Mouse (Mus musculus) liver, embryonic 11.5 days (tissue): Measurements from ENCODE around the gene Ifna1. TPM values are rescaled to one million over a fixed set of nuclear protein-coding genes. Genes with fewer than 3 reads are reported as not detected.
A peak's percentile ranks its signal among the peaks of the same experiment; 100 is the strongest.

Experiments used
- ATAC-seq: fragments of 200-750 bp; cut with Nextera tagmentation; replicated peaks from 2 replicates; pipeline ENCODE4 v1.8.0; 2017; ENCODE audit warnings: moderate number of reproducible peaks, mild to moderate bottlenecking, moderate TSS enrichment, moderate library complexity; ENCODE audit not compliant: low FRiP score
- DNase-seq: peaks from one replicate; pipeline ENCODE4 v3.0.0-alpha.2; 2017; ENCODE audit warnings: low spot score
- H3K27ac ChIP-seq: fragments of 300-500 bp; sonication (generic); 2 replicates; pipeline ENCODE4 v1.5.1; 2014; ENCODE audit warnings: mild to moderate bottlenecking, low read depth, low read length, control low read depth
- H3K27me3 ChIP-seq: fragments of 300-500 bp; sonication (generic); replicated peaks from 2 replicates; pipeline ENCODE4 v1.6.1; 2014; ENCODE audit warnings: low read length, mixed read lengths; ENCODE audit not compliant: control insufficient read depth, insufficient read depth
- H3K36me3 ChIP-seq: fragments of 300-500 bp; sonication (generic); 2 replicates; pipeline ENCODE4 v1.6.1; 2014; ENCODE audit warnings: mild to moderate bottlenecking, low read length, moderate library complexity, mixed read lengths; ENCODE audit not compliant: control insufficient read depth, insufficient read depth
- H3K4me1 ChIP-seq: fragments of 300-500 bp; sonication (generic); replicated peaks from 2 replicates; pipeline ENCODE4 v1.6.1; 2014; ENCODE audit warnings: low read length, mixed read lengths; ENCODE audit not compliant: control insufficient read depth, insufficient read depth
- H3K4me2 ChIP-seq: fragments of 300-500 bp; sonication (generic); 2 replicates; pipeline ENCODE4 v1.6.1; 2014; ENCODE audit warnings: mild to moderate bottlenecking, control low read depth, moderate library complexity
- H3K4me3 ChIP-seq: fragments of 300-500 bp; sonication (generic); 2 replicates; pipeline ENCODE4 v1.5.1; 2014; ENCODE audit warnings: low read depth, low read length, control low read depth
- H3K9ac ChIP-seq: fragments of 300-500 bp; sonication (generic); 2 replicates; pipeline ENCODE4 v1.6.1; 2014; ENCODE audit warnings: low read depth, low read length, control low read depth
- H3K9me3 ChIP-seq: fragments of 300-500 bp; sonication (generic); 2 replicates; pipeline ENCODE4 v1.6.1; 2016; ENCODE audit warnings: low read length, inconsistent platforms, mixed read lengths; ENCODE audit not compliant: control insufficient read depth
- WGBS: fragments of 180-500 bp; shearing (Covaris S2); extraction: QIAGEN DNeasy Blood & Tissue Kit; methylation state at CpG from one replicate; pipeline ENCODE4 v1.1.7; 2014; 5-methylcytosine and 5-hydroxymethylcytosine counted together
- polyA plus RNA-seq: library from polyadenylated mRNA; unstranded; fragments of >200 nt; fragmentation: Nextera tagmentation; extraction: Ambion mirVana; gene quantifications from 2 replicates; pipeline ENCODE4 v1.2.1, GENCODE M21; 2014

Gene Ifna1
- polyA plus RNA-seq, 1 experiment from 2014 or later: not detected

- H3K27me3 ChIP-seq: no peaks in the 10 kb centered on the region
- no peak overlapping the region for H3K9ac ChIP-seq
- H3K4me3 ChIP-seq: no peak overlapping the region
- no peaks in the 10 kb centered on the region for H3K9me3 ChIP-seq
- H3K4me2 ChIP-seq: peak overlapping the region; percentile 36
- ATAC-seq (no peak), DNase-seq (no peak)
- H3K4me1 ChIP-seq: no peaks in the 10 kb centered on the region
- H3K36me3 ChIP-seq: no peaks in the 10 kb centered on the region
- 20% methylated on average over 6 of the region's 6 CpGs for WGBS
- H3K27ac ChIP-seq: no peak overlapping the region
These were observed 15.2 kb downstream of the Ifna1 start for GRCm38 (mm10) chr4:88865011-88865569.

- Histone ChIP-seq H3K27ac (peak overlapping the region; percentile 55; the same call in 1 of the 2 replicates), H3K4me1 (no peaks in the 10 kb centered on the region), H3K27me3 (no peaks in the 10 kb centered on the region), H3K4me3 (peak overlapping the region; percentile 68), H3K9ac (peak overlapping the region; percentile 68), H3K36me3 (no peaks in the 10 kb centered on the region), H3K4me2 (peak overlapping the region; percentile 94), H3K9me3 (no peaks in the 10 kb centered on the region)
- DNase-seq: peak; percentile 79
- peak; percentile 61 for ATAC-seq
- 2% methylated on average over 8 of the region's 8 CpGs for WGBS
These were observed 17.6 kb downstream of the Ifna1 start for GRCm38 (mm10) chr4:88867366-88867925.

DNA sequence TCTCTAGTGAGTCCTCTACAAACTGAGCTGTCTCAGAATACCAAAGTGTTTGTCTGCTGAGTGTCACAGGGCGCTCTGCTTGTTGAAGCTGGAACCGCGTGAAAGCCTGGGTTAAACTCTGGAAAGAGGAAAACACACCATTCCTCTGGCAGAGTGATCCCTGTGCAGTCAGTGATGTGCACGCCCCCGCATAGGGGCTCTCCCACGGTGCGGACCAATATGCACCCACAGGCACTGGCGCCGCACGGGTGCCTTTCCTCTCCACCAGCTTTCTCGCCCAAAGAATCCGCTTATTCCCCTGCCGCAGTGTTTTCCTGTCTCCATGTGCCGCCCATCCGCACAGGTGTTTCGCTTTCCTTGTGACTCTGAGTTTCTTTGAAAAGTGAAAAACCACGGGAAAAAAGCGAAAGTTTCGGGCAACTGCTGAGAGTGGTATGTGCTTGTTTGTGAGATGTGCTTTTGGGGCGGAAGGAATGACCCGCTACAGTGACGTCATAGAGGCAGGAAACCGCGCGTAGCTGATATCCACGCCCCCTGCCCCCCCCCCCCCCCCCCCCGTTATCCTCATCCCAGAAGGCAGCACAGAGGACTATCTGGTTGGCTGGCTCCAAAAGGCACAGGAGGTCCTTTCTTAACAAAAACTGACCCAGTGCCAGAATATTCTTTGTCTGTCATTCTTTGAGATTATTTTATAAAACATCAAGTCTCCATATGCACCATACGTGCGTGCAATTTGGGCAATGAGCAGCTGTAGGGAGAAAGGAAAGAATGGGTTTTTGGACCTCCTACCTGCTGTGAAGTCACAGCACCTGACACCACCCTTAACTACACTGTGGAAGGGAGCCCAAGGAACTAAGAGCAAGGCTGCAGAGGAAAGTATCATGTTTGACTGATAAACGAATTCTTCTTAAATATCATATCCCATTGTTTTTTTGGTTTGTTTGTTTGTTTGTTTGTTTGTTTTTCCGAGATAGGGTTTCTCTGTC, 18.3 kb downstream of the Ifna1 start:
- 8% methylated on average over 31 of the region's 31 CpGs for WGBS
- peak; percentile 77 for ATAC-seq

GRCm38 (mm10) chr4:88872691-88873090, 22.8 kb downstream of the Ifna1 start:
- H3K9me3 ChIP-seq: no peaks in the 10 kb centered on the region
- peaks cover 10% of the 10 kb centered on the region for H3K4me1 ChIP-seq
- ATAC-seq (no peak), DNase-seq (no peak)
- no peak overlapping the region for H3K4me3 ChIP-seq
- no peaks in the 10 kb centered on the region for H3K27me3 ChIP-seq
- no peak overlapping the region for H3K9ac ChIP-seq
- no peaks in the 10 kb centered on the region for H3K36me3 ChIP-seq
- H3K4me2 ChIP-seq: no peak overlapping the region
- H3K27ac ChIP-seq: no peak overlapping the region
- WGBS: 1% methylated on average over 2 of the region's 2 CpGs

More for the DNA sequence above, 18.3 kb downstream of the Ifna1 start:
- Histone ChIP-seq H3K36me3 (no peaks in the 10 kb centered on the region), H3K27me3 (no peaks in the 10 kb centered on the region), H3K27ac (peak overlapping the region; percentile 55; the same call in 1 of the 2 replicates), H3K4me2 (peak overlapping the region; percentile 94), H3K9ac (peak overlapping the region; percentile 68), H3K9me3 (no peaks in the 10 kb centered on the region), H3K4me3 (peak overlapping the region; percentile 68), H3K4me1 (no peaks in the 10 kb centered on the region)
- peak; percentile 65 for DNase-seq

DNA sequence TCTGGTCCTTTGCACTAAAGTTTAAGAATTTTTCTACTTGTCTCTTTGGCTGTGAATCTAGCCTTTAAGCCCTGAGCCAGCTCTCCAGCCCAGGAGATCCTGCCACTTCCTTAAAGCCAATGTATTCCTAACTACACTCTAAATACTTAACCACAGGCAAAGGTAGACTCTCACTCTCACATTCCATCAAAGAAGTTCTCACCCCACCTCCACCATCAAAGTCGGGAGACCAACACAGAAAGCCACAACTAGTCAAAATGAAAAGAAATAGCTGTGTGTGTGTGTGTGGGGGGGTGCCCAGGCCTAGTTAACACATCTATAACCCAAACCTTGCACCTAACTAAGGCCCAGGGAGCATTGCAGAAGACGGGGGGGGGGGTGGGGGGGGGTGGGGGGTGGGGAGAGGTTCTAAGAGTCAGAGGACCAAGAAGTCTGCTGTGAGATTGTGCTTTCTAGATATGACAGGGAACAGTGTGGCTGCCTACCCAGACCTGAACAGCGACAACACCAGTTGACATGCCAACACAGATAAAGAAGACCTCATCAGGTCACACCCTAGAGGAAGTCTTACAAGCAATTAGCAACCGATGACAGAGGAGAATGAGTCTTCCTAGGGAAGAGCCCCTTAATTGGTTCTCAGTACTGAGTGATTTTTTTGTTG, 25.7 kb downstream of the Ifna1 start:
- DNase-seq: no peak
- ATAC-seq: peak; percentile 90
- H3K9ac ChIP-seq: no peak overlapping the region
- no peak overlapping the region for H3K4me3 ChIP-seq
- no peaks in the 10 kb centered on the region for H3K36me3 ChIP-seq
- H3K4me1 ChIP-seq: peaks cover 17% of the 10 kb centered on the region
- 31% methylated on average over 4 of the region's 4 CpGs for WGBS
- H3K9me3 ChIP-seq: no peaks in the 10 kb centered on the region
- peak overlapping the region; percentile 27; the same call in 1 of the 2 replicates for H3K4me2 ChIP-seq
- no peaks in the 10 kb centered on the region for H3K27me3 ChIP-seq
- H3K27ac ChIP-seq: no peak overlapping the region

- Histone ChIP-seq H3K36me3 (no peaks in the 10 kb centered on the region), H3K4me1 (peaks cover 17% of the 10 kb centered on the region), H3K27ac (no peak overlapping the region), H3K9ac (no peak overlapping the region), H3K27me3 (no peaks in the 10 kb centered on the region), H3K9me3 (no peaks in the 10 kb centered on the region), H3K4me3 (no peak overlapping the region), H3K4me2 (no peak overlapping the region)
- no peak for DNase-seq
- WGBS: 74% methylated on average over 4 of the region's 4 CpGs
- ATAC-seq: no peak
These were observed 26.6 kb downstream of the Ifna1 start for GRCm38 (mm10) chr4:88876520-88876919.

GRCm38 (mm10) chr4:88878246-88878645, 28.4 kb downstream of the Ifna1 start:
- no peak overlapping the region for H3K4me3 ChIP-seq
- H3K9me3 ChIP-seq: no peaks in the 10 kb centered on the region
- no peaks in the 10 kb centered on the region for H3K36me3 ChIP-seq
- WGBS: 21% methylated on average over 10 of the region's 10 CpGs
- H3K4me2 ChIP-seq: peak overlapping the region; percentile 52
- H3K4me1 ChIP-seq: peaks cover 17% of the 10 kb centered on the region
- H3K27me3 ChIP-seq: no peaks in the 10 kb centered on the region
- no peak overlapping the region for H3K9ac ChIP-seq
- ATAC-seq (peak; percentile 72), DNase-seq (peak; percentile 41)
- H3K27ac ChIP-seq: no peak overlapping the region

DNA sequence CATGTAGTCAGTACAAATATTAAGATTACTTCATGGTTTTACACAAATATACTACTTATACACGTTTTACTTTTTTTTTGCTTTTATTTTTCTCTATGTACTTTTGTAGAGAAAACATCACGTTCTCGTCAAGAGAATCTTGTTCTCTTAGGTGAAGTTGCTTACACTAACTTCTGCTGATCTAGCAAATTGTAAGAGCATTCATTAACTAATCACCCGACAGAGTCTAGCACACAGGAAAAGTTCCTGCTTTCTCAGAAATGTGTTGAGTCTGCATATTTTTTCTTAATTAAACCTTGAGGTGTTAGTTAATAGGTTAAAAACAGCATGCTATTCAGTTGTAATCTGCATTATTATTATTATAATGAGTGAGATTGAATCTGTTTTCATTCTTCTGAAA, 28.9 kb downstream of the Ifna1 start:
- H3K36me3 ChIP-seq: no peaks in the 10 kb centered on the region
- H3K9ac ChIP-seq: no peak overlapping the region
- peak overlapping the region; percentile 52; the same call in 1 of the 2 replicates for H3K4me2 ChIP-seq
- no peak overlapping the region for H3K27ac ChIP-seq
- peaks cover 17% of the 10 kb centered on the region for H3K4me1 ChIP-seq
- no peaks in the 10 kb centered on the region for H3K27me3 ChIP-seq
- no peak overlapping the region for H3K4me3 ChIP-seq
- no peaks in the 10 kb centered on the region for H3K9me3 ChIP-seq
- no peak for DNase-seq
- WGBS: 60% methylated on average over 4 of the region's 4 CpGs
- ATAC-seq: no peak
